Mouse (Mus musculus): ENCODE data around the gene Rnf26. TPM values are rescaled to one million over a fixed set of nuclear protein-coding genes. Genes with fewer than 3 reads are reported as not detected.
A peak's percentile ranks its signal among the peaks of the same experiment; 100 is the strongest.
"Not testable (repeated sequence)": the region's sequence is repeated elsewhere in the genome, so short reads cannot be mapped to it uniquely, and the experiment has no call there.

Gene Rnf26
- polyA plus RNA-seq, 2 experiments from 2014 or later: 4.9 to 5.0 TPM

DNA sequence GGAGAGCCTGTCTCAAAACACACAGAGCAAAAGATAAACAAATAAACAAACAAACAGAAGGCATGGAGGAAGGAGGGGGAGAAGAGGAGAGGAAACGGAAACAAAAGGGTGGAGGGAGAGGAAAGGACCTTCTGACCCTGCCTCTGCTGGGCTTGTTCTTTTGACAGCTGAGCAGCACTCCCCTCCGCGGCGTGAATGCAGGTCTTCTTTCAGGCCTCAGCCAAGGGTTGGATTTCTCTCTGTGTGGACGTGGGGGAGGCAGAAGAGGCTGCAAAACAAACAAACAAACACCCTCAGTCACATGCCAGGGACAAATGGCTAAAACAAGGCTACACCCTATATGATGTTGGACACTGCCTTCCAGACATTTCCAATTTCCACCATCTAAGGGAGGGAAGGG is 11.7 kb upstream of the Rnf26 start:
- no peak for ATAC-seq

DNA sequence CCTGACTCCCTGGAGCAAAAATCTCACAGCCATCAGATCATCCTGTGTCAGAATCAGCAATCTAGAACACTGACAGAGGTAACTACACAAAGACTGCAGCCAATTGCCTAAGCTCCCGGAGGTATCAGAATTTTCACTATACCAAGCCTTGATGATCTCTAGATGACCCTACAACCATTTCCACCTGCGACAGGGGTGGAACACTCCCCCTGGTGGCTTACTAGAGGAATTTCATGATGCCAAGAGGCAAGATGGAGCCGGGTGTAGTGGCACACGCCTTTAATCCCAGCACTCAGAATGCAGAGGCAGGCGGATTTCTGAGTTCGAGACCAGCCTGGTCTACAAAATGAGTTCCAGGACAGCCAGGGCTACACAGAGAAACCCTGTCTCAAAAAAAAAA is 11.0 kb upstream of the Rnf26 start:
- ATAC-seq: peak; percentile 60

DNA sequence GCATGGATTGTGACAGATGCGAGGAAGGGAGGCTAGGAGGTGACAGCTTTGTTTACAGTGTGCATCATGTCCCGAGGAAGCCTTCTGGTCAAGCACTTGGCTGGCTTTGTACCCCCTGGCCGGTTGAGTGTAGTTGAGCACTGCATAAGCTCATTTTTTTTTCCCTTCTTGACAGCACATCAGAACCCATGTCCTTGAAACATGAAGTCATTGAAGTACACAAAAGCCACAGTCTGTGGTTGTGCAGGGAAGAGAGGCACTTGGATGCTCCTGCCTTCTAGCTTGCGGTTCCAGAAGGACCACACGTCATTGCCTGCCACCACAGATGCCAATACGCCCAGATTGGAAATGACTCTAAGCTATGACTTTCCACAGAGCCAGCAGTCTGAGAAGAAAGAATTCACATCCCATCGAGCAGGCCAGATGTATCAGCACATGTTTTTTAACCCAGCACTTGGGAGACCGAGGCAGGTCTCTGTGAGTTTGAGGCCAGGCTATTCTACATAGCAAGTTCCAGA is 6.7 kb upstream of the Rnf26 start:
- no peak for ATAC-seq

DNA sequence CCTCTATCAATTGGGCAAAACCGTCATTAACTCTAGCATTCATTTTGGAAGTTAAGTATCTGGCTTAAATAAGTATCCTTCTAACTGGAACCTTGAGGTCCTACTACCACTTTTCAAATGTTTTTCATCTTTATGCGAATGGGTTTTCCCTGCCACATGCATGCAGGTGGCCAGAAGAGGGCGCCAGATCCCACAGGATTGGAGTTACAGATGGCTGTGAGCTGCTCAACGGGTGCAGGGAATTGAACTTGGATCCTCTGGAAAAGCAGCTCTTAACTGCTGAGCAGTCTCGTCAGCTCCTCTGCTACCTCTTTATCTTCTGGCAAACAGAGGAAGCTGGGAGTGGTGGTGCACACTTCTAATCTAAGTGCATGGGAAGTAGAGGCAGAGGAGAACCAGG is 5.7 kb upstream of the Rnf26 start:
- ATAC-seq: no peak

DNA sequence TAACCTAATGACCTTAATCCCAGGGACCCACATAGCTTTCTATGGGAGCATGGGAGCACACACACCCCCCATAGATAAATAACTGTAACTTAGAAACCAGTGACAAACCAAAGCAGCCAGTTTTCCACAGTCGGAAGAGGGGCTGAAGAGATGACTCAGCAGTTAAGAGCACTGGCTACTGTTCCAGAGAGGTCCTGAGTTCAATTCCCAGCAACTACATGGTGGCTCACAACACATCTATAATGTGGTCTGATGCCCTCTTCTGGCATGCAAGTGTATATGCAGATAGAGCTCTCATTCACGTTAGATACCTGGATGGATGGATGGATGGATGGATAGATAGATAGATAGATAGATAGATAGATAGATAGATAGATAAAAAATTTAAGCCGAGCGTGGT is 2.9 kb upstream of the Rnf26 start:
- no peak for ATAC-seq

DNA sequence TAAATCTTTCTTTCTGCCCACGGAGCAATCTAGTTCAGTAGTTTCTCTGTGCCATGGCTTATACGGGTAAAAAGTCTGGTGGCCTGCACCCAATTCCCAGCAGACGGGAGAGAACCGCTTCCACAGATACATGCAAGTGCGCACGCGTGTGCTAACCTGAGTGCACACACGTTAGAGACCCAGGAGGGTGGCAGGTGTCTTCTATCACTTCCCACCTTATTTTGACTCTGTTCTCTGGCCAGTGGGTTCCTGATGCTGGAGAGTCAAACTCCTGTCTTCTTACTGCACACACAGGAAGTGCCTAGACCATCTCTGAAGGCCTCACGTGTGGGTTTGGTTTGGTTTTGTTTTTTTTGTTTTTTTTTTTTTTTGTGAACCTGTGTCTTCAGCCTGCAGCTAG is 2.3 kb upstream of the Rnf26 start:
- ATAC-seq: no peak

DNA sequence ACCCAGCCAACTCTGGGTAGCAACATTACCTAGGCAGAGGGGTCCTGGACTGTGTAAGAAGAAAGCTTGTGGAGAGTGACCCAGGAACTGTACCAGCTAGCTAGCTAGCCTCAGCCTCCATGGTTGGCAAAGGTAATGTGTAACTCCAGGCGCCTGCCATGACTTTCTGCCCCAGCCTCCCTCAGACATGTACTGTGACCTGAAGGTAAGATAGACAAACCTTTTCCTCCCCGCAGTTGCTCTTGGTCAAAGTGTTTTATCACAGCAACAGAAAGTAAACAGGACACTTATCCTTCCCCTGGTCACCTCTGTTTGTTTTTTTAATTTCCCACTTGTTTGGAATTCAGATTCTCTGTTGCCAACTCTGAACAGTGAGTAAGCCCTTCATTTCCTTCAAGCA is 1.1 kb upstream of the Rnf26 start:
- no peak for ATAC-seq

DNA sequence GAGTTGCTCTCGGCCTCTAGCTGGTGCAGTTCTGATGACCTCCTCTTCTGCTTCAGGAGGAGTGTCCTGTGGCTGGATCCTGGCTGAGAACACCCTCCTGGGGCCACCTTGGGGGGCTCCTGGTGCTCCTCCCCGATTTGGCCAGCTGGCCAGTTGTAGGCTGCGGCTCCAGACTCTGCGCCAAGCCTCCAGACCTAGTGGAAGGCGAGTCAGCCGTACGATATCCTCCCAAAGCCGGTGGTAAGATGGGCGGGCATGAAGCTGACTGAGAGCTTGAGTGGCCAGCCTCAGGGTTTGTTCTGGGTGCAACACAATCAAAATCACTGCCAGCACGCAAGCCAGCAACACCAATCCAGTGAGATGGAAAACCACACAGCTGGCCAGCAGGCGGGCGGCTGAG is 1.4 kb downstream of the Rnf26 start:
- not testable (repeated sequence) for ATAC-seq

DNA sequence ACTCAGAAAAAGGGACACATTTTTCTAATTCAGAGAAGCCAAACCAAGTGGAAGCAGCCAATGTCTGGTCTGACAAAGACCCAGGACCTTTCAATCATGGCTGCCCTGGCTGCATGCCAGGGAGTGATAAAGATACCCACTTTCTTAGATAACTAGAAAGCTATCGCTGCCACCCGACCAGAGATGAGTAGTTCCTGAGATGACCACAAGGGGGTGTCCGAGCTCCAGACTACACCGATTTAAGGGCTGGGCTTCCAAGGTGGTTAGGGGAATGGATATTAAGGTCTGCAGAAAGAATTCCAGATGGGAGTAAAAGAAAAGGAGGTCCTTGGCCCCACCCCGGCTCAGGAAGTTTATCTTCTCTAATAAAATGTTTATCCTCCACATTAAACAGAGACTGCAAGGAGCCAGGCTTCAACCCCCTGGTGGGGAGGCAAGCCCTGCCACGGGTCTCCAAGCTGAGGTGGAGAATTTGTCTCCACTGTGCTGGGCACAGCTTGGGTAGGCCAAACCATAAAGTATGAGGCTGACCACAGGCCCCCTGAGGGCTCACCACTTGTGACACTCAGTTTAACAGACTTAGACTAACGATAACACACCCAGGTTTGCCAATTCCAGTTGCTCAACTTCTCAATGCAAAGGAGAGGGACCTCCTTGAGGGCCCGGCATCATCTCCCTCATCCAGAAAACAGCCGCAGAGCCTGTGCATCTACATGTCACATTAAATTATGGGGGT is 3.8 kb downstream of the Rnf26 start:
- ATAC-seq: no peak

DNA sequence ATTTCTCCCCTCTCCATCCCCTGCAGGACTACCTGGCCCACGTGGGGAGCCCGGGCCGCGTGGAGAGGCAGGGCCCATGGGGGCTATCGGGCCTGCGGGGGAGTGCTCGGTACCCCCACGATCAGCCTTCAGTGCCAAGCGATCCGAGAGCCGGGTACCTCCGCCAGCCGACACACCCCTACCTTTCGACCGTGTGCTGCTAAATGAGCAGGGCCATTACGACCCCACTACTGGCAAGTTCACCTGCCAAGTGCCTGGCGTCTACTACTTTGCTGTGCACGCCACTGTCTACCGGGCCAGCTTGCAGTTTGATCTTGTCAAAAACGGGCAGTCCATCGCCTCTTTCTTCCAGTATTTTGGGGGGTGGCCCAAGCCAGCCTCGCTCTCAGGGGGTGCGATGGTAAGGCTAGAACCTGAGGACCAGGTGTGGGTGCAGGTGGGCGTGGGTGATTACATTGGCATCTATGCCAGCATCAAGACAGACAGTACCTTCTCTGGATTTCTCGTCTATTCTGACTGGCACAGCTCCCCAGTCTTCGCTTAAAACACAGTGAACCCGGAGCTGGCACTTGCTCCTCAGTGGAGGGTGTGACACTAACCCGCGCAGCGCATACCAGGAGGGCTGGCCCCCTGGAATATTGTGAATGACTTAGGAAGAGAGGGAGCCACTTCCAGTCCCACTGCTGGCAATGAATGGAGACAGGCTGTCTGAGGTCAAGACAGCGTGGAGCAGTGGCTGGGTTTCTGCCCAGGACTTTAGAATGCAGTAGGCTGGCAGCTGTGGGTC is 4.9 kb downstream of the Rnf26 start:
- no peak for ATAC-seq

DNA sequence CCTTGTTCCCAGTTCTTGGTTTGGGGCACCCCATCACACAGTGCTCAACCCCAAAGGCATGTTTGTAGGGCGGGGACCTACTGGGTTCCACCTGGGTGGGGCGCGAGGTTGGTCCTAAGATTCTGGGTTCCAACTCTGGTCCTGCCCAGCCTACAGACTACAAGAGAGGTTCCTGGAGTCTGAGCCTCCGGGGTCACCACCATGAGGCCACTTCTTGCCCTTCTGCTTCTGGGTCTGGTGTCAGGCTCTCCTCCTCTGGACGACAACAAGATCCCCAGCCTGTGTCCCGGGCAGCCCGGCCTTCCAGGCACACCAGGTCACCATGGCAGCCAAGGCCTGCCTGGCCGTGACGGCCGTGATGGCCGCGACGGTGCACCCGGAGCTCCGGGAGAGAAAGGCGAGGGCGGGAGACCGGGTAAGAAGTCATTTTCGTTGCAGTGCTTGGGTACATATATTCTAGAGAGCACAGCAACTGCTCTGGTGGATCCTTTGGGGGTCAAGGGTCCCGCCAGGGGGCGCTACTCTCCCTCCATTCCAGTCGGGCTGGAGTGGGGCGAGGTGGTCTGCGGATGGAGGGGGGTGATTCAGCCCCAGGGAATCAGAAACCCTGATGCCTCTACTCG is 5.6 kb downstream of the Rnf26 start:
- no peak for ATAC-seq

DNA sequence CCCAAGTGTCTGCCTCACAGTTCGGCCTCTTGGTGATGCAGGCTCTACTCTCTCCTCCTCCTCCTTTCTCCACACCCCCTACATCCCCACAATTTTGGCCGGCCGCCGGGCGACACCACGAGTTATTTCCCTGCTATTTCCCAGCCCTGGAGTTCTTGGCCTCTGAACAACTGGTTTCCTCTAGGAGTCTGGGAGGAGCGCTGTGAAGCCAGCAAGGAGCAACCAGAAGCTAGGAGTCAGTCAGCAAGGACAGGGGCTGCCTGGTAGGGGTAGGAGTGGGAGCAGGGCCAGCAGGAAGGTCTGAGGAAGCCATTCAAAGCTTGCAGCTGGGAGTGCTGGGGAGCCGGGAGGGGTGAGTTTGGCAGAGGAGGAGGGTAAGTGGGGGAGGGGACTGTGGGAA is 6.2 kb downstream of the Rnf26 start, which contains the start of gene C1qtnf5:
Gene C1qtnf5 (plus strand): TSS at position 136 of the 400 bp plus-strand sequence.
- ATAC-seq: no peak

DNA sequence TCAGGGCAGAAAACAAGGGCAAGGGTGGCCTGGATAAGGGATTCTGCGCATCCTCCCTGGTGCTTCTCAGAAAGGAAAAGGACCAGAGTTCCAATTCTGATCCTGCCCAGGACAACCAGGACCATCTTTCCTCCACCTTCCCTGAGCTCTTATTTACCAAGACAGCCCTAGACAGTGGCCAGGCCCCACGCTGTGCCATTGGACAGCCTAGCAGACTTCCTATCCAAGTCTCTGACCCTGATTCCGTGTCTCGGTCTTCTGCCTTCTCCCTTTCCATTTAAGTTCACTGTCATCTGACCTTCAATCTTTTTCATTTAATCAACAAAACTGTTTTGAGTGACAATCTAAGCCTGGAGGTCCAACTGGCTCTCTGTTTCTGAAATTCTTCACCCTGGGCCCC is 6.7 kb downstream of the Rnf26 start:
- ATAC-seq: no peak

DNA sequence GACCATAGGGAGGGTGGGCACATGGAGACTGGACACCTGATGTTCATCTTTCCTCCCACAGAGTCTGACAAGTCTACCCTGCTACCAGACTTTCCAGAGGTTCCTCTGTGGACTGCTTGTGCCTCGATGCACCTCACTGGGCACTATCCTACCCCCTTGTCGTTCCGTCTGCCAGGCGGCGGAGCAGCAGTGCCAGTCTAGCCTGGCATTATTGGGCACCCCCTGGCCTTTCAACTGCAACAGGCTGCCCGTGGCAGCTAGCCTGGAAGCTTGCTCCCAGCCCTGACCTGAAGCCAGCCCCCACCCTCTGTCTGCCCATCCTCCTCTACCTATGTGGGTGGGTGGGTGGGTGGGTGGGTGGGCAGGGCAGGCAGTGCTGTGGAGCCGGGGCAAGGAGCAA is 7.1 kb downstream of the Rnf26 start:
- ATAC-seq: no peak

DNA sequence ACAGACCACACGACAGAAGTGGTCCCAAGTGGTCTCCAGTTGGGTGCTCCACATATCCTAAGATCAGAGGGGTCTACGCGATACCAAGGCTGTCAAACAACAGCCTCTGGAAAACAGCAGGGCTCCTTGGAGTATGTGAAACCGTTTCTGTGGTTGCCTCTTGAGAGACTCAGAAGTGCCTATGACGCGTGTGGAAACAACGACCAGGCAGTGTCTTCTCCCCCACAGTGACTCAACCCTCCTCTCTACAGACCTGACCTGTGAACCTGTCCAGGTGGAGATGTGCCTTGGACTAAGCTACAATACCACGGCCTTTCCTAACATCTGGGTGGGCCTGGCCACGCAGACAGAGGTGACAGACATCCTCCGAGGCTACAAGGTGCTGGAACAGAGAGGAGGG is 7.5 kb downstream of the Rnf26 start:
- ATAC-seq: no peak

DNA sequence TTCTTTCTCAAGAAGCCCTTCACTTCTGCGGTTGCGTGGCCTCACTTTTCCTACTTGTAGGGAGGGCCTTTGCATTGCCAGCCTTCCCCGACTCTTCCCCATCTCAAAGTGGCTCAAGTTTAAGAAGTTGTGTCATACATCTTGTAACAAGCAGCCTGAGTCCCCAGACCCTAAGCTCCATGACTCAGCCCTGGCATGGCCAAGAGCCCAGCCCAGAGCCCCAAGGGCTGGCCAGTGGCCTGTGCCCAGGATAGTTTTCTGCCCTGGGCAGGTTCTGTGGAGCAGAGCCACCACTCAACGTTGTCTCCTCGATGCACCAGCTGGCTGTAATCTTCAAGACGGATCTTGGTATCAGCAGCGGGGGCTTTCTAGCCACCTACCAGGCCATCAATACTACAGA is 8.4 kb downstream of the Rnf26 start:
- ATAC-seq: no peak

DNA sequence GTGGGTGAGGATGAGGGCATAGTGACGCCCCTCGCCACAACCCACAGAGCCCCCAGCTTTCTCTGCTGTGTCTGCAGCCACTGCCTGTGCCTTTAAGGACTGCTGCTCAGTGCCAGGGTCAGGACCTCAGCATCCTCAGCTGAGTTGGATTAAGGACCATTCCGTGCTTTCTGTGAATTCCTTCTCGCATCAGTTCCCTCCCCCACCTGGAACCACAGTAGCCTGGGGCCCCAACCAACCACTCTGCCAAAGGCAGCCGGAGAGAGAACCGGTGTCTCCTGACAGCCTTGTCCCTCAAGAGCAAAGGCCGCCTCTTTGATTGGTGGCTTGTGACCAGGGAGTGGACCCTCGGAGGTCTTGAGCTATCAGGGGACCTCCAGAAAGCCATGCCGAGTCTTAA is 11.8 kb downstream of the Rnf26 start, which contains the start of gene Mfrp:
Gene Mfrp (plus strand): TSS at position 240 of the 400 bp plus-strand sequence.
- ATAC-seq: no peak

DNA sequence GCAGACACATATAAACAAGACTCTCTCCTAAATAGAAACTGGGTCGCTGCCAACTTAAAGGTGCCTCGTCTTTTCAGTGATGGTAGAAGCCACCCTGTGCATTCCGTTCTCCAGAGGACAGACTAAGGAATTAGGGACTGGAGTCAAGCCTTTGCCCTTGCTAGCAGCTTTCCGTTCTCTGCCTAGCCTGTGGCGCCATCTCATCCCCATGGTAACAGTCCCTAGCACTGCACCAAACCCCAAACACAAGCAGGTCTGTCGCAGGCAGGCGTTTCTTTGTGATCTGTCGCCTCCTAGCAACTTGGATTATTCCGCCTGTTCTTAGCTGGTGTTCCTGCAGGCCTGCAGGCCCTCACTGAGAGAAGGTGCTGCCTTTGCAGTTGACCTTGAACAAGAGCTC is 16.8 kb downstream of the Rnf26 start:
- ATAC-seq: no peak

DNA sequence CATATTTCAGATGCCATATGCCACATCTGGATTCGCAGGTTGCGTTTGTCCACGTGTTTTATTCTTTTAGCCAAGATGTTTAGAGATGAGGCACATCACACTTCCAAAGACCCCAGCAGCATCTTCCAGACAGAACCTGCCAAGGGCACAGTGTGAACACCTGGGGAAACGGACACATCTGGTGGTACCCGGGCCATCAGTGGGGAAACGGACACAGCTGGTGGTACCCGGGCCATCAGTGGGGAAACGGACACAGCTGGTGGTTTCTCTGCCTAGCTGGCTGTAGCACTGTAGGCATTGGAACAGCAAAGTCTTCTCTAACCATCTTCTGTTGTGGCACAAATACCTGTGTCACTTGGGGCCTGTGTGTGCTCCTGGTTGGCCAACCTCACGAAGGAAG is 17.5 kb downstream of the Rnf26 start:
- no peak for ATAC-seq

DNA sequence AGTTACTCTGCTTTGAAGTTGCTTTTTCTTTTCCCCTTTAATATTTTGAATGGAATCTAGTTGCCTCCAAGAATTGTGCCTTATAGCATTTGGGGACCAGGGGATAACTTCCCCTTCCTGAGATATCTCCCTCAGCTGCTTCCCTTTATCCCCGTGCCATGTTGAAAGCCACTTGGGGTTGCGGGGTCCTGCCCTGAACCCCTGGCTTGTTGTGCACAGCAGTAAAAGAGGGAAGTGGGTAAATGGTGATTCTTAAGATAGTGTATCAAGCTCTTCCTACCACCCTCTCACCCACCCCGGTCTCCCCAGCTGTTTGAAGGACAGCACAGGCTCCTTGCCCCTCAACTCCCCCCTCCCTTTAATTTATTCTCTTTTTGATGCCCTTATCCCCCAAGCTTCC is 18.6 kb downstream of the Rnf26 start:
- no peak for ATAC-seq

DNA sequence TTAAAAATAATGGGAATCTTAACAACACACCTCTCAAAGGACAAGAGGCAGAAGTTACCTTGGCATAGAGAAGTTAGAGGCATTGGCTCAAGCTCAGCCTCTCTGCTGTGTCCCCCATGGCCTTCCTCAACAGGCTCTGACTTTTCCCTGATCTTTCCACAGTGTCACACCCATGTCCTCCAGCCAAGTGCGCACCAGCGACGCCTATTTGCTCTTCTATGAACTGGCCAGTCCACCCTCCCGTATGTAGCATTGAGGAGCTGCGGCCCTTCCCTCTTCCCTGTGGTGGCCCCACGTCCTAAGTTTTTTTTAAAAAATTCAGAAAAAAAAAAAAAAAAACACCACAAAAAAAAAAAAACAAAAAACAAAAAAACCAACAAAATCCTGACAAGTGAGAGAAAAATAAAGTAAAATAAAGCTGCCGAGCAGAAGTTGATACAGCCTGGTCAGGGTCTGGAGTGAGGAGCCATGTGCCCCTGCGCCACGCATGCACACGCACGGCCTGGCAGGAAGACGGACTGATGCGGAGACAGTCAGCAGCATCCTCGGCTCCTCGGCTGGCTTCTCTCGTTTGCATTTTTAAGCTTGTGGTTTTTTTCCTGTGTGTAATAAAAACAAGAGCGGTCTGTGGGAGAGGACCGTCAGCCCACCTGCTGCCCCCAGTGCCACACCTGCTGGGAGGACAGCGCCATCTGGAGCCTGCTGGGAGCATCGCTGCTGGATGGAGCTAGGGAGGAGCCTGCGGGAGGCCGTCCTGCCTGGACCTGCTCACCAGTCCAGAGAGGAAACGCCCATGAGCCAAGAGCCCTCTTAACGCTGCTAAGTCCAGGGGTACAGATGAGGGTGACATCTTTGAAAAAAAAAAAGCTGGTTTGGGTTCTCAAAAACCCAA is 19.5 kb downstream of the Rnf26 start:
- ATAC-seq: peak; percentile 39

DNA sequence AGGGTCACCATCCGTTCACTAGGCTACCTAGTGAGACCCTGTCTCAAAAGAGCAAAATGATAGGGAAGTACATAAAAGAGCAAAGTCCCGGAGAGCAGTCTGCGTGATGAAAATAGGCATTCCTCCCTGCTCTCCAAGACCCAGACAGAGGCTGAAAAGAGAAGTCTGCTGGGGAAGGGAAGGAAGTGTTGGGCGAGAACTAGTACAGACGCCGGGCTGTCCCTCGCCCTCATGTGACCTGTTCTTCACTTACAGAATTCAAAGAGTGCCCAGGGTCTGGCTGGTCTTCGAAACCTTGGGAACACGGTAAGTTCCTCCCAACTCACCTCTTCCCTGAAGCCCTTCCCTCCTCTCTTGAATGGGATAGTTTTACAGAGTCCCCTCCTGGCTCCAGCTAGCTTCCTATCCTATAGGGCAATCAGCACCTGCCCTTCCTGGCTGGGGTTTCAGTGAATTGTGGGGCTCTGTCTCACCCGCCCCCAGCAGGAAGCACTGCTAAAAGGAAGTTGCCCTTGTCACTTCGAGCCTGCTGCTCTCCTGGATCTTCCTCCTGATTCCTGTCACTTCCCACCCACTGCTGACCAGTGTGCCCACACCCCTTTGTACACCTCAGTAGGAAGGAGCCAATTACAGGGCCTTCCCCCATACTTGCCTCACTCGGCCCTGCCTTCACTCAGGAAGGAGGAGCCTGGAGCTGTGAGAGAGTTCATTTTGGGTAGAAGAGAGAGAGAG is 24.3 kb downstream of the Rnf26 start:
- peak; percentile 33 for ATAC-seq

Measured in CD4-positive, CD25-positive, alpha-beta regulatory T cell, adult 4 months (primary cell).